Mouse (Mus musculus) heart, embryonic 11.5 days (tissue): Measurements from ENCODE around the gene Cadm2. TPM values are rescaled to one million over a fixed set of nuclear protein-coding genes. Genes with fewer than 3 reads are reported as not detected.

Experiments
- ATAC-seq: fragments of 200-750 bp; cut with Nextera tagmentation; replicated peaks from 2 replicates; pipeline ENCODE4 v1.8.0; 2017; ENCODE audit warnings: moderate library complexity; ENCODE audit not compliant: insufficient number of reproducible peaks, low FRiP score, low TSS enrichment
- H3K27ac ChIP-seq: fragments of 300-500 bp; sonication (generic); 2 replicates; pipeline ENCODE4 v1.5.1; 2014; ENCODE audit warnings: mild to moderate bottlenecking, low read depth, low read length
- H3K27me3 ChIP-seq: fragments of 300-500 bp; sonication (generic); 2 replicates; pipeline ENCODE4 v1.6.1; 2014; ENCODE audit warnings: mild to moderate bottlenecking, low read length, mixed read lengths; ENCODE audit not compliant: control insufficient read depth, insufficient read depth
- H3K36me3 ChIP-seq: fragments of 300-500 bp; sonication (generic); 2 replicates; pipeline ENCODE4 v1.6.1; 2014; ENCODE audit warnings: mild to moderate bottlenecking, low read length, moderate library complexity, mixed read lengths; ENCODE audit not compliant: control insufficient read depth, insufficient read depth
- H3K4me1 ChIP-seq: fragments of 300-500 bp; sonication (generic); 2 replicates; pipeline ENCODE4 v1.6.1; 2014; ENCODE audit warnings: low read length; ENCODE audit not compliant: control insufficient read depth, insufficient read depth
- H3K4me2 ChIP-seq: fragments of 300-500 bp; sonication (generic); 2 replicates; pipeline ENCODE4 v1.6.1; 2014; ENCODE audit warnings: mild to moderate bottlenecking, moderate library complexity
- H3K4me3 ChIP-seq: fragments of 300-500 bp; sonication (generic); 2 replicates; pipeline ENCODE4 v1.5.1; 2014; ENCODE audit warnings: low read depth, low read length
- H3K9ac ChIP-seq: fragments of 300-500 bp; sonication (generic); 2 replicates; pipeline ENCODE4 v1.6.1; 2014; ENCODE audit warnings: mild to moderate bottlenecking, low read depth, low read length, moderate library complexity
- H3K9me3 ChIP-seq: fragments of 300-500 bp; sonication (generic); replicated peaks from 2 replicates; pipeline ENCODE4 v1.6.1; 2016; ENCODE audit warnings: low read length; ENCODE audit not compliant: control insufficient read depth
- WGBS: fragments of 180-500 bp; shearing (Covaris S2); extraction: QIAGEN DNeasy Blood & Tissue Kit; methylation state at CpG from one replicate; pipeline ENCODE4 v1.1.7; 2014; ENCODE audit not compliant: insufficient replicate concordance; 5-methylcytosine and 5-hydroxymethylcytosine counted together
- polyA plus RNA-seq: library from polyadenylated mRNA; unstranded; fragments of >200 nt; fragmentation: Nextera tagmentation; extraction: Ambion mirVana; gene quantifications from 2 replicates; pipeline ENCODE4 v1.2.1, GENCODE M21; 2014

Cadm2 gene
- polyA plus RNA-seq, 1 experiment from 2014 or later, result 0.52 TPM

- no peak overlapping the region for H3K4me3 ChIP-seq
- no peaks in the 10 kb centered on the region for H3K27me3 ChIP-seq
- ATAC-seq, result no peak
- no peaks in the 10 kb centered on the region for H3K9me3 ChIP-seq
- H3K4me1 ChIP-seq, result no peaks in the 10 kb centered on the region
- 63% methylated on average over 1 of the region's 1 CpGs for WGBS
- no peak overlapping the region for H3K27ac ChIP-seq
- H3K4me2 ChIP-seq, result no peak overlapping the region
- H3K9ac ChIP-seq, result no peak overlapping the region
- H3K36me3 ChIP-seq, result no peaks in the 10 kb centered on the region
Measured at GRCm38 (mm10) chr16:66925517-66925916, 695.2 kb downstream of the Cadm2 start.

GRCm38 (mm10) chr16:66922753-66923152, 698.0 kb downstream of the Cadm2 start:
- Histone ChIP-seq H3K27ac (no peak overlapping the region), H3K4me3 (no peak overlapping the region), H3K36me3 (no peaks in the 10 kb centered on the region), H3K9me3 (no peaks in the 10 kb centered on the region), H3K4me1 (no peaks in the 10 kb centered on the region), H3K9ac (no peak overlapping the region), H3K27me3 (no peaks in the 10 kb centered on the region), H3K4me2 (no peak overlapping the region)
- no peak for ATAC-seq
- WGBS, result 78% methylated on average over 2 of the region's 2 CpGs

DNA sequence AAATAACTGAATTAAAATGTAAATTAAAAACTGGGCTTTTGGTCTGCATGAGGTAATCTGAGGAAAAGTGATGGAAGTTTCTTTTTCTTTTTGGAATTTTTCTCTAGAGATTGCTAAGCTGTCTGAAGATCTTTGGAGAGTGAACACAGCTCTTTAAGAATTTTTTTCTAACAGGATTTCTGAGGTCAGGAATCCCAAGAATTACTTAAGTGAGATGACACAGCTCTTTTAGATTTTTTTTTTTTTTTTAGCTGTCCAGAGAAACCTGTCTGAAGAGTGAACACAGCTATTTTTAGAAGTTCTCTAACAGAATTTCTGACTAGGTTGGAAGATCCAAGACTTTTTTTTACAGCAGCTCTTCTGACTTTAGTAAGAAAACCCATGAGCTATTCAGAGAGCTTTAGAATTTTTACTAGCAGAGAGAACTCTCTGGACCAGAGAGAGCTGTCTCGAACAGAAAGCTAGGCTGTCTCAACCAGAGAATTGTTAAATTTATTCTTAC, 699.2 kb downstream of the Cadm2 start:
- Histone ChIP-seq H3K27me3 (no peaks in the 10 kb centered on the region), H3K9ac (no peak overlapping the region), H3K36me3 (no peaks in the 10 kb centered on the region), H3K9me3 (no peaks in the 10 kb centered on the region), H3K4me2 (no peak overlapping the region), H3K4me1 (no peaks in the 10 kb centered on the region), H3K4me3 (no peak overlapping the region), H3K27ac (no peak overlapping the region)
- 76% methylated on average over 1 of the region's 1 CpGs for WGBS
- ATAC-seq, result no peak

DNA sequence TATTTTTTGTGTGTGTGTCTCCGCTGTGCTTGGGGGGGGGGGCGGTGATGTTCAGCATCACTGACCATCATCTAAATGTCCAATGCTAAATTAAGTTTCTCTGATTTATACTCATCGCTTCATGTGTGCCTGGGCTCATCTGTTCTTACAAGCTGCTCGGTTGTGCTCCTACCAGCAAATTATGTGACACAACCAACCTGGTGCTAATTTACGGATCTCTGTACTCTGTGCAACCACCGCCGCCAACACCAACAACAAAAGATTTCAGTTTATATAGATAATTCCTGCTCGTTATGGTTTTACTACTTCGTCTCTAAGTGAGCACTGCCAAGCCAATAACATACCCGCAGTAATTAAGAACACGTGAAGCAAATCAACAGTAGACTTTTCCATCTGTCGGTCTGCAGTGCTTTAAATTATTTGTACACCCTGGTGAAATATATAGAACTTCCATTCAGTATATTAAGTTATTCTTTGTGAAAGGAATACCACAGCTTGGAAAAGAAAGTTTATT, 700.8 kb downstream of the Cadm2 start:
- 90% methylated on average over 12 of the region's 12 CpGs for WGBS
- no peak overlapping the region for H3K4me3 ChIP-seq
- no peaks in the 10 kb centered on the region for H3K27me3 ChIP-seq
- no peak overlapping the region for H3K27ac ChIP-seq
- no peak overlapping the region for H3K9ac ChIP-seq
- H3K4me1 ChIP-seq, result no peaks in the 10 kb centered on the region
- H3K4me2 ChIP-seq, result no peak overlapping the region
- no peaks in the 10 kb centered on the region for H3K36me3 ChIP-seq
- no peaks in the 10 kb centered on the region for H3K9me3 ChIP-seq
- no peak for ATAC-seq

DNA sequence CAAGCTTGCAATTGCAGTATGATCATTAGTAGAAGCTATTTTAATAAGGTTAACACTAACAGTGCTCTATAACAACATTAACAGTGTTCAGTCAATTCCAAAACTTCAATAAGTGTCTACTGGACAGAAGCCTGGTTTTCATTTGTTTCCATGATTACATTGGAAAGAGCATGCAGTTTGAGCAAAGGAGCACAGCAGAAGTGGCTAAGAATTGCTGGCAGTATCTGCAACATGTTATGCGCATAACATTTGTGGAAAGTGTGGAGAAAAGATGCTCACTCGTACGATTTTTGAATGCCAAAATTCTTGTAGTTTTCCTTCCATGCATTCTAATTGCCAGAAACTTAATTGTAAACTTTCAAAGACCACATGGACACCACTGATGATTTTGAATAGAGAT, 718.9 kb downstream of the Cadm2 start:
- WGBS, result 87% methylated on average over 3 of the region's 3 CpGs
- H3K4me1 ChIP-seq, result no peaks in the 10 kb centered on the region
- no peak for ATAC-seq

DNA sequence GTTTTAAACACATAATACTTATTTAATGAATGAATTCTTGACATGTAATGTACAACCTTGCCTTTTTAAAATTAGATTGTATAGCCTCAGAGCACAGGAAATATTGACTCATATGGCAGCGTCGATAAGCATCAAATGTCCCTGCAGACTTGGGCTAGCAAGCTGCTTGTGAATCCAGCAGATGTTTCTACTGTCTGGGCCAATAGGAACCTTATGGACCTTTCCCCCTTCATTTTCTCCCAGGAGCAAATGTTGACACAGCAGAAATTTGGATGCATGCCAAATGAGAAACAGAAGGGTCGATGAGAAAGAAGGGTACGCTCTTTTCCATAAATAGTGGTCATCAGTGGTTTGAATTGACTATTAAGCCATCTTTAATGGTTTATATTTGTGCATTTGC, 720.0 kb downstream of the Cadm2 start:
- WGBS, result 71% methylated on average over 4 of the region's 4 CpGs
- no peak overlapping the region for H3K27ac ChIP-seq
- H3K9ac ChIP-seq, result no peak overlapping the region
- H3K4me3 ChIP-seq, result no peak overlapping the region
- no peaks in the 10 kb centered on the region for H3K9me3 ChIP-seq
- H3K27me3 ChIP-seq, result no peaks in the 10 kb centered on the region
- no peaks in the 10 kb centered on the region for H3K4me1 ChIP-seq
- ATAC-seq, result no peak
- no peak overlapping the region for H3K4me2 ChIP-seq
- H3K36me3 ChIP-seq, result no peaks in the 10 kb centered on the region

More for the DNA sequence above, 718.9 kb downstream of the Cadm2 start:
- Histone ChIP-seq H3K4me2 (no peak overlapping the region), H3K9me3 (no peaks in the 10 kb centered on the region), H3K4me3 (no peak overlapping the region), H3K27me3 (no peaks in the 10 kb centered on the region), H3K9ac (no peak overlapping the region), H3K27ac (no peak overlapping the region), H3K36me3 (no peaks in the 10 kb centered on the region)

- WGBS, result 80% methylated on average over 6 of the region's 6 CpGs
- Histone ChIP-seq H3K36me3 (no peaks in the 10 kb centered on the region), H3K27ac (no peak overlapping the region), H3K27me3 (no peaks in the 10 kb centered on the region), H3K4me2 (no peak overlapping the region), H3K9me3 (no peaks in the 10 kb centered on the region), H3K4me3 (no peak overlapping the region), H3K4me1 (no peaks in the 10 kb centered on the region), H3K9ac (no peak overlapping the region)
- no peak for ATAC-seq
Measured at GRCm38 (mm10) chr16:66892359-66892758, 728.3 kb downstream of the Cadm2 start.

- Histone ChIP-seq H3K4me2 (no peak overlapping the region), H3K4me3 (no peak overlapping the region), H3K27me3 (no peaks in the 10 kb centered on the region), H3K9ac (no peak overlapping the region), H3K4me1 (no peaks in the 10 kb centered on the region), H3K27ac (no peak overlapping the region), H3K9me3 (no peaks in the 10 kb centered on the region), H3K36me3 (no peaks in the 10 kb centered on the region)
- WGBS, result 66% methylated on average over 6 of the region's 6 CpGs
- no peak for ATAC-seq
Measured at GRCm38 (mm10) chr16:66891559-66892247, 729.0 kb downstream of the Cadm2 start.

DNA sequence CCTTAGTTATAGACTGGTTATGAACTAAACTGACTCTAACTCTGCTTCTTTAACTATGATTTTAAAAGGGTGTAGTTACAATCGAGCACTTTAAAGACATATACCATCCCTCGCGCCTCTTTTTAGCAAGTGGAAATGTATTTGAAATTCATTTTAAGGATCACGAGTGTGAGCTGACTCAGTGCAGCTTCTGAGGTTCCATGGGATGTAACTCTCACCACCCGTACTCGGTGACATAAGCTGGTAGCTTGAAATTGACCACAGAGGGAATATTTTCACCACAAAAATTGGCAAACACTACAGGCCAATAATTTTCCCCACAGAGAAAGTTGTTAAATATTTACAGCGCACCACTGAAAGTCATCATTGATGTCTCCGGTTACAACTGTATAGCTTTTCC, 730.8 kb downstream of the Cadm2 start:
- no peak overlapping the region for H3K27ac ChIP-seq
- ATAC-seq, result no peak
- H3K9ac ChIP-seq, result no peak overlapping the region
- H3K27me3 ChIP-seq, result no peaks in the 10 kb centered on the region
- no peak overlapping the region for H3K4me2 ChIP-seq
- WGBS, result 87% methylated on average over 8 of the region's 8 CpGs
- no peaks in the 10 kb centered on the region for H3K9me3 ChIP-seq
- H3K4me1 ChIP-seq, result no peaks in the 10 kb centered on the region
- no peak overlapping the region for H3K4me3 ChIP-seq
- H3K36me3 ChIP-seq, result no peaks in the 10 kb centered on the region
